Mouse (Mus musculus) heart, embryonic 16.5 days (tissue): ENCODE results near the gene Pcnx. TPM values are rescaled to one million over a fixed set of nuclear protein-coding genes. Genes with fewer than 3 reads are reported as not detected.
A peak's percentile ranks its signal among the peaks of the same experiment; 100 is the strongest.
"Not testable (repeated sequence)": the region's sequence is repeated elsewhere in the genome, so short reads cannot be mapped to it uniquely, and the experiment has no call there.

Experiments used
- ATAC-seq: fragments of 200-750 bp; cut with Nextera tagmentation; replicated peaks from 2 replicates; pipeline ENCODE4 v1.8.0; 2017; ENCODE audit warnings: moderate number of reproducible peaks; ENCODE audit not compliant: insufficient read depth, low FRiP score; ENCODE audit errors: extremely low read depth
- H3K27ac ChIP-seq: fragments of 300-500 bp; sonication (generic); 2 replicates; pipeline ENCODE4 v1.5.1; 2014; ENCODE audit warnings: mild to moderate bottlenecking, low read length, control low read depth, moderate library complexity
- H3K27me3 ChIP-seq: fragments of 300-500 bp; sonication (generic); 2 replicates; pipeline ENCODE4 v1.6.1; 2014; ENCODE audit warnings: low read length, mixed read lengths; ENCODE audit not compliant: control insufficient read depth, insufficient read depth
- H3K36me3 ChIP-seq: fragments of 300-500 bp; sonication (generic); 2 replicates; pipeline ENCODE4 v1.6.1; 2014; ENCODE audit not compliant: control insufficient read depth, insufficient read depth
- H3K4me1 ChIP-seq: fragments of 300-500 bp; sonication (generic); 2 replicates; pipeline ENCODE4 v1.6.1; 2014; ENCODE audit warnings: low read length, mixed read lengths; ENCODE audit not compliant: control insufficient read depth, insufficient read depth
- H3K4me2 ChIP-seq: fragments of 300-500 bp; sonication (generic); 2 replicates; pipeline ENCODE4 v1.6.1; 2014; ENCODE audit warnings: low read depth, mild to moderate bottlenecking, control low read depth, low read length
- H3K4me3 ChIP-seq: fragments of 300-500 bp; sonication (generic); 2 replicates; pipeline ENCODE4 v1.5.1; 2014; ENCODE audit warnings: mild to moderate bottlenecking, control low read depth, low read length
- H3K9ac ChIP-seq: fragments of 300-500 bp; sonication (generic); 2 replicates; pipeline ENCODE4 v1.6.1; 2014; ENCODE audit warnings: low read length, control low read depth
- H3K9me3 ChIP-seq: fragments of 300-500 bp; sonication (generic); replicated peaks from 2 replicates; pipeline ENCODE4 v1.6.1; 2016; ENCODE audit warnings: low read length; ENCODE audit not compliant: control insufficient read depth
- WGBS: fragments of 180-500 bp; shearing (Covaris S2); extraction: QIAGEN DNeasy Blood & Tissue Kit; methylation state at CpG from one replicate; pipeline ENCODE4 v1.1.7; 2014; 5-methylcytosine and 5-hydroxymethylcytosine counted together
- polyA plus RNA-seq: library from polyadenylated mRNA; unstranded; fragments of >200 nt; fragmentation: Nextera tagmentation; extraction: Ambion mirVana; gene quantifications from 2 replicates; pipeline ENCODE4 v1.2.1, GENCODE M21; 2015

Gene Pcnx
- polyA plus RNA-seq, 1 experiment from 2014 or later = 9.3 TPM

DNA sequence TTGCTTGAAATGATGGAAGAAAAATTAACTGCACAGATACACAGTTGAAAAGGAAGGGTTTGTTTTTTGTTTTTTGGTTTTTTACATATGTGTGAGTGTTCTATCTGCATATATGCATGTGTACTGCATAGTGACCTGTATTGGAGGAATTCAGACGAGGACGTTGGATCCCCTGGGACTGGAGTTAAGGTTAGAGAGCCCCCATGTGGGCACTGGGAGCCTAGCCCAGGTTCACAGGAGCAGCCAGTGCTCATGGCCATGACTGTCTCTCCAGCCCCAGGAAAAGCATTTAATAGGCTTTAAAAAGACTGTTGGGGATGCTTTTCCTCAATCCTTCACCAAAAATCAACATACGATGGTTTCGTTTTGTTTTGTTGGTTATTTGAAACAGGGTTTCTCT, 117.5 kb downstream of the Pcnx start:
- ATAC-seq = no peak
- 65% methylated on average over 4 of the region's 4 CpGs for WGBS

DNA sequence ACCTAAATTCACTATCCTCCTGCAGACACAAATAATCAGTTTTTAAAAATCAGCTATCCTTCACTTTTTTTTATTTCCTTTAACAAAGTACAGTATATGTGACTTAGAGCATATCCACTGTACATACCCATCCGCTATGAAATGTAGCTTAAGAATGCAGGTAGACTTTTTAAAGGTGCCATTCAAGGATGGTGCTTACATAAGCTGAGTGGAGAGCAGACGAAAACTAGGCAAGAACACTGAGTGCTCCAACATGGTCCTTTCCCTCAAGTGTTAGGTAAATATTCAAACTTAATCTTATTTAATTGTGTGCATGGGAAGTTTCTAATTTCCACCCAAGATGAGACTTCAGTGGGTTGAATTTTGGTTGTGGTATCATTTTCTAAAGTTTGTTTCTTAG, 119.5 kb downstream of the Pcnx start:
- H3K4me1 ChIP-seq = no peaks in the 10 kb centered on the region
- no peaks in the 10 kb centered on the region for H3K9me3 ChIP-seq
- H3K27me3 ChIP-seq = no peaks in the 10 kb centered on the region
- H3K4me2 ChIP-seq = no peak overlapping the region
- H3K4me3 ChIP-seq = no peak overlapping the region
- H3K27ac ChIP-seq = no peak overlapping the region
- peaks cover 65% of the 10 kb centered on the region for H3K36me3 ChIP-seq
- WGBS = 88% methylated on average over 2 of the region's 2 CpGs
- no peak overlapping the region for H3K9ac ChIP-seq
- no peak for ATAC-seq

More for the DNA sequence above, 117.5 kb downstream of the Pcnx start:
- Histone ChIP-seq H3K27me3 (no peaks in the 10 kb centered on the region), H3K9ac (no peak overlapping the region), H3K4me2 (no peak overlapping the region), H3K4me1 (no peaks in the 10 kb centered on the region), H3K27ac (no peak overlapping the region), H3K9me3 (no peaks in the 10 kb centered on the region), H3K36me3 (peaks cover 58% of the 10 kb centered on the region), H3K4me3 (no peak overlapping the region)

DNA sequence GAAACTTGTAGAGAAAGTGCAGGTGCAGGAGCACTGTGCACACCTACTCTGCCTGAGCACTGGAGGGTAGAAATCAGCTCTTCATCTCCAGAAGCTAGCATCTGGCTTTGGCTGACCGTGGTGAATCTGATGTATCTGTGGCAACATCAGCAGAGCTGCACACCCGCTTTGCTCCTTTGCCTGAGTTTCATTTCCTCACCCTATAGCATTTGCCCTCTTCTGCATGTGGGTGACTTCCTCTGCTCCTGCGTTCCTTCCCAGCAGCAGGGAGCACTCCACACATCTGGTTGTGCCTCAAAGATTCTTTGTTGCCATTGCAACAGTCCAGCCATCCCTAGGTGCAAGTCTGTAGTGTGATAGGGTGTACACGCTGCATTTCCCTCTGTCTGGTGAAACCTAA, 132.3 kb downstream of the Pcnx start:
- H3K4me3 ChIP-seq = no peak overlapping the region
- 87% methylated on average over 4 of the region's 4 CpGs for WGBS

DNA sequence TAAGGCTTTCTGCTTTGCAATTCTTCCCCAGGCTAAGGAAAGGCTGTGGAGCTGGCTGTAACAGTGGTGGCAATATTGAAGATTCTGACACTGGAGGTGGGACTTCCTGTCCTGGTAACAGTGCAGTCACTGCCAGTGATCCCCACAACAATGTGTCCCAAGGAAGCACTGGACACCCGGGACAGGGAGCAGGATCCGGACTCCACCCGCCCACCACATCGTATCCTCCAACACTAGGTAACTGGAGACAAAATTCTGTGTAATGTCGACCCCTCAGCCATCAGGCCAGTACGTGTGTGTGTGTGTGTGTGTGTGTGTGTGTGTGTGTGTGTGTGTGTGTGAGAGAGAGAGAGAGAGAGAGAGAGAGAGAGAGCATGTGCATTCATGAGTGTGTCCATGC, 133.2 kb downstream of the Pcnx start:
- H3K4me2 ChIP-seq = no peak overlapping the region
- no peak overlapping the region for H3K4me3 ChIP-seq
- 85% methylated on average over 6 of the region's 6 CpGs for WGBS
- H3K27ac ChIP-seq = no peak overlapping the region
- no peak for ATAC-seq
- H3K9ac ChIP-seq = no peak overlapping the region
- peaks cover 56% of the 10 kb centered on the region for H3K36me3 ChIP-seq
- H3K27me3 ChIP-seq = no peaks in the 10 kb centered on the region
- H3K9me3 ChIP-seq = no peaks in the 10 kb centered on the region
- H3K4me1 ChIP-seq = no peaks in the 10 kb centered on the region

More for the DNA sequence above, 132.3 kb downstream of the Pcnx start:
- no peaks in the 10 kb centered on the region for H3K27me3 ChIP-seq
- H3K4me2 ChIP-seq = no peak overlapping the region
- no peak for ATAC-seq
- H3K9ac ChIP-seq = no peak overlapping the region
- H3K9me3 ChIP-seq = no peaks in the 10 kb centered on the region
- H3K4me1 ChIP-seq = no peaks in the 10 kb centered on the region
- H3K27ac ChIP-seq = no peak overlapping the region
- peaks cover 63% of the 10 kb centered on the region for H3K36me3 ChIP-seq

DNA sequence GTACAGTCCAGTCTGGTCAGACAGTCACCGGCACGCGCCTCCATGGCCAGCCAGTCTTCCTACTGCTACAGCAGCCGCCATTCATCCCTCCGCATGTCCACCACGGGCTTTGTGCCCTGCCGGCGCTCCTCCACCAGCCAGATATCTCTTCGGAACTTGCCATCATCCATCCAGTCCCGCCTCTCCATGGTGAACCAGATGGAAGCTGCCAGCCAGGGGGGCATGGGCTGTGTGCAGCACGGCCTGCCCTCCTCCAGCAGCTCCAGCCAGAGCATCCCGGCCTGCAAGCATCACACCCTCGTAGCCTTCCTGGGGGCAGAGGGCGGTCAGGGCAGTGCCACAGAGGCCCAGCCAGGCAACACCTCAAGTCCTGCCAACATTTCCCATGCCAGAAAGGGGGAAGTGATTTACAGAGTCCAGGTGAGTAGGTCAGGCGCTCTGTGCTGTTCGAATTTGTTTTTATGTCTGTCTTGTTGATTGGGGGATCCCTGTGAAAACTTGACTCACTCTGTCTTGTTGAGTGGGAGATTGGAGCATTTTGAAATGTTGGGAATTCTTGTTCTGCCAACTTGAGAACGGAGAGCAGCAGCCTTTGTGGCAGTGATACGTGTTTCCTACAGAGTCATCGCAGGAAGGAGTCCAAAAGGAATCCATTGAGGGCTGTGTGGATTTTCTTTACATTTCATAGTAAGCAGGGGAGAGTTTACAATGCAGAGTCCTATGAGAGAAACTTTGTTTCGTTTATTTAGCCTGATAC, 135.3 kb downstream of the Pcnx start:
- H3K4me1 ChIP-seq = no peaks in the 10 kb centered on the region
- H3K27me3 ChIP-seq = no peaks in the 10 kb centered on the region
- no peak overlapping the region for H3K4me2 ChIP-seq
- WGBS = 86% methylated on average over 20 of the region's 20 CpGs
- no peaks in the 10 kb centered on the region for H3K9me3 ChIP-seq
- H3K9ac ChIP-seq = no peak overlapping the region
- peaks cover 53% of the 10 kb centered on the region for H3K36me3 ChIP-seq
- no peak overlapping the region for H3K4me3 ChIP-seq
- ATAC-seq = no peak
- no peak overlapping the region; the same call in 1 of the 2 replicates for H3K27ac ChIP-seq

DNA sequence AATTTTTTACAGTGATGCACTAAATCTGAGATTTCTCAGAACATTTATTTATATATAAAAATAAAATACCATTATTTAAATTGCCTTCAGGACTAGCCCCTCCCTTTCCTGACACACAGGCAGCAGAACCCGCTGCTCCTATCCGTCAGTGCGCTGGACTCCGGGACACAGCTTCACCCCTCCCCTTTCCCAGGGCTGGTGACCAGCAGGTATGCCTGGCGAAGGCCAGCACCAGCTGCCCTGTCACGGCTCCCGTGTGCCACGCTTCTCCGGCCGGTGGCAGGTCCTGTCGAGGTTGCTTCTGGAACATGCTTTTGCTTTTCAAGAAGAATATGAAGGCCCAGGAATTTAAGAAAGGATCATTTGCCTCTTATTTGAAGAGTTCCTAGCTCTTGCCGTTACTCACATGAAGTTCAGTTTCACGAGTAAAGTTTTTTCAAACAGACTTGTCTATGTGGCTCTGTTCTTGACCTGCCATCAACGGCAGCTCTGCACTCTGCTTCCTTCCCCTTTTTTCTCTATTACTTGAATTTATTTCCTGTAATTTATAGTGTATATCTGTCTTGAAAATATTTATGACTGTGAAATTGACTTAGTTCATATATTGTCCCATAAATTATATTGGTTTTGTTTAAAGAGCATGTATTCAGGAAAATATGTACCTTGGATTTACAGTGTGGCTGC, 137.0 kb downstream of the Pcnx start:
- no peak for ATAC-seq
- H3K9ac ChIP-seq = no peak overlapping the region
- WGBS = 83% methylated on average over 14 of the region's 14 CpGs

DNA sequence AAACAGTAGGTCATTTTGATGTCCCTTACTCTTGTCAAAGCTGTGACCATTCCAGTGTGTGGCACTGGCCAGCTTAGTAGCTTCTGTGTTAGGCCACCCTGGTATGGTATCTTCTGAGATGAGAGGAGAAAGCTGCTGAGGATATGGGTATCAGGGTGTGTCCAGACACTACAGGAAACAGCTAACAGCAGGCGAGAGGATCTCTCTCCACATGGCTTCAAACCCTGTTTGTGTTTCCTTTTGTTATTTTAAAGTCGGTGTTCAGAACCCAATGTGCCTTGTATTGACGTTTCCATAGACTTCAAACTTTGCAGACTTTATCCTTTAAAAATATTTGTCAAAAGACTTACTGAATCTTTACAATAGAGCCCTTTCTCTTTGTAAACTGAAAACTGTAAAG, 137.7 kb downstream of the Pcnx start:
- ATAC-seq = no peak
- Histone ChIP-seq H3K4me3 (no peak overlapping the region), H3K4me2 (no peak overlapping the region), H3K27me3 (no peaks in the 10 kb centered on the region), H3K9ac (no peak overlapping the region), H3K36me3 (peaks cover 34% of the 10 kb centered on the region), H3K27ac (no peak overlapping the region), H3K9me3 (no peaks in the 10 kb centered on the region), H3K4me1 (no peaks in the 10 kb centered on the region)
- 58% methylated on average over 3 of the region's 3 CpGs for WGBS

More for the DNA sequence above, 137.0 kb downstream of the Pcnx start:
- Histone ChIP-seq H3K9me3 (no peaks in the 10 kb centered on the region), H3K4me2 (no peak overlapping the region), H3K27ac (no peak overlapping the region), H3K36me3 (peaks cover 39% of the 10 kb centered on the region), H3K4me1 (no peaks in the 10 kb centered on the region), H3K27me3 (no peaks in the 10 kb centered on the region), H3K4me3 (no peak overlapping the region)

DNA sequence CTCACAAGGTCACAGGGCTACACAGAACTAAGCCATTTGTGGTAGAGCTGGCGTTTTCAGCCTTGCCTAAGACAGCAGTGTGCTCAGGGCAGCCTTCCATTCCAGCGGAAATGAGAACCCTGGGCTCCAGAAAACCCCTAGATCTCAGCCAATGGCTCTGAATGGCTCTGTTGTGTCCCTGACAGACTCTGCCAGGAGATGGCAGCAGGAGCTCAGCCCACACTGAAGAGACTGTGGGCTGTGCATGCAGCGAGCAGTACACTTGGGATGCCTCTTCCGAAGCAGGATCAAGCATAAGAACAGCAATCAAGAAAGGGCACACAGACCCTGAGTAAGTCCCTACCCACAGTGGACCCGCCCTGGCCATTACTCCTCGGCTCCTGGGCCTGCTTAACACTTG, 142.9 kb downstream of the Pcnx start:
- H3K4me2 ChIP-seq, H3K27me3 ChIP-seq, H3K4me1 ChIP-seq, H3K9ac ChIP-seq, H3K36me3 ChIP-seq, H3K27ac ChIP-seq, H3K4me3 ChIP-seq, H3K9me3 ChIP-seq: not testable (repeated sequence)
- peak; percentile 66; the same call in 1 of the 2 replicates for ATAC-seq
- no CpG with 5 or more reads among the region's 6 CpGs for WGBS

DNA sequence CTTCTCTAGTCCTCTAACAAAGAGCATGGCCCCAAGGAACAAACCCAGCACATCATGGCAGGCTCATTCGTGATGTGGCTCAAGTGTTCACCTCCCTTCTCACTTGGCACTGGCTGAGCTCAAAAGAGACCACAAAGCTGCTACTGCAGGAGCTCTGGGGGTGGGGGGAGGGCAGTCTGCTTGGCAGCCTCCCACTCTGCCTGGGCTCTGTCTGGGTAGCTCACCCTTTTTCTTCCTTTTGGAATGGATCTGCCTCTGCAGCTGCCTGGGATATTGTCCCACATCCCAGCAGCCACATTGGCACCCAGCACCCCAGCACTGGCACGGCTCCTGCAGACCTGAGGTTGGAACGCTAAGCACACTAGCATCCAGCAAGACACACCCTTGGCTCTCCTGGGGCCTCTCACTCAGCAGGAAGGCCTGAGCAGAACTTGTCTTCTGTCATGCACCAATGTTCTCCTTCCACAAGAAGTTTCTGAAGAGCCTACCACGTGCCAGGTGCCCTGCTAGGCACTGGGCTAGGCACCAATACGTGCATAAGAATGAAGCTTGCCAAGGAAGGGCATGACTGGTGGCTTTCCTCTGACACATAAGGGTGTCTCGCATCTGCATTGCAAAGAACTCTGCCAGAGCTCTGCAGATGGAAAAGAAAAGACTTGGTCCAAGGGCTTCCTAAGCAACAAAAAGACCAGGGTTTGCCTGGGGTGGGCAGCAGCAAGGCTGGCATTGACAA, 166.2 kb downstream of the Pcnx start:
- 0 out of 2 replicates have a peak, but pooled peaks have one; percentile 32 for ATAC-seq
- H3K4me3 ChIP-seq, H3K27ac ChIP-seq, H3K9me3 ChIP-seq, H3K4me1 ChIP-seq, H3K9ac ChIP-seq, H3K4me2 ChIP-seq, H3K36me3 ChIP-seq, H3K27me3 ChIP-seq: not testable (repeated sequence)
- no CpG with 5 or more reads among the region's 6 CpGs for WGBS
